Mouse (Mus musculus) liver, embryonic 12.5 days (tissue): Measurements from ENCODE around the gene Morn4. TPM values are rescaled to one million over a fixed set of nuclear protein-coding genes. Genes with fewer than 3 reads are reported as not detected.
"Not testable (repeated sequence)": the region's sequence is repeated elsewhere in the genome, so short reads cannot be mapped to it uniquely, and the experiment has no call there.

Experiments used
- ATAC-seq: fragments of 200-750 bp; cut with Nextera tagmentation; 2 replicates; pipeline ENCODE4 v1.8.0; 2017; ENCODE audit warnings: moderate number of reproducible peaks, mild to moderate bottlenecking, moderate library complexity
- H3K27ac ChIP-seq: fragments of 300-500 bp; sonication (generic); 2 replicates; pipeline ENCODE4 v1.5.1; 2016; ENCODE audit warnings: mild to moderate bottlenecking
- H3K27me3 ChIP-seq: fragments of 300-500 bp; sonication (generic); replicated peaks from 2 replicates; pipeline ENCODE4 v1.6.1; 2016; ENCODE audit warnings: mild to moderate bottlenecking, moderate library complexity
- H3K36me3 ChIP-seq: fragments of 300-500 bp; sonication (generic); 2 replicates; pipeline ENCODE4 v1.6.1; 2016; ENCODE audit warnings: mild to moderate bottlenecking, moderate library complexity
- H3K4me1 ChIP-seq: fragments of 300-500 bp; sonication (generic); 2 replicates; pipeline ENCODE4 v1.6.1; 2016
- H3K4me2 ChIP-seq: fragments of 300-500 bp; sonication (generic); 2 replicates; pipeline ENCODE4 v1.6.1; 2016; ENCODE audit warnings: mild to moderate bottlenecking, moderate library complexity
- H3K4me3 ChIP-seq: fragments of 300-500 bp; sonication (generic); 2 replicates; pipeline ENCODE4 v1.5.1; 2016; ENCODE audit warnings: mild to moderate bottlenecking, moderate library complexity
- H3K9ac ChIP-seq: fragments of 300-500 bp; sonication (generic); 2 replicates; pipeline ENCODE4 v1.6.1; 2016; ENCODE audit warnings: mild to moderate bottlenecking, moderate library complexity
- H3K9me3 ChIP-seq: fragments of 300-500 bp; sonication (generic); replicated peaks from 2 replicates; pipeline ENCODE4 v1.6.1; 2016; ENCODE audit warnings: mild to moderate bottlenecking, moderate library complexity
- WGBS: fragments of 180-500 bp; shearing (Covaris S2); methylation state at CpG from one replicate; pipeline ENCODE4 v1.1.7; 2016; ENCODE audit not compliant: insufficient replicate concordance; 5-methylcytosine and 5-hydroxymethylcytosine counted together
- polyA plus RNA-seq: library from polyadenylated mRNA; unstranded; fragments of >200 nt; fragmentation: Nextera tagmentation; extraction: Ambion mirVana; gene quantifications from 2 replicates; pipeline ENCODE4 v1.2.1, GENCODE M21; 2016

Morn4 gene
- polyA plus RNA-seq, 1 experiment from 2014 or later: 4.4 TPM

DNA sequence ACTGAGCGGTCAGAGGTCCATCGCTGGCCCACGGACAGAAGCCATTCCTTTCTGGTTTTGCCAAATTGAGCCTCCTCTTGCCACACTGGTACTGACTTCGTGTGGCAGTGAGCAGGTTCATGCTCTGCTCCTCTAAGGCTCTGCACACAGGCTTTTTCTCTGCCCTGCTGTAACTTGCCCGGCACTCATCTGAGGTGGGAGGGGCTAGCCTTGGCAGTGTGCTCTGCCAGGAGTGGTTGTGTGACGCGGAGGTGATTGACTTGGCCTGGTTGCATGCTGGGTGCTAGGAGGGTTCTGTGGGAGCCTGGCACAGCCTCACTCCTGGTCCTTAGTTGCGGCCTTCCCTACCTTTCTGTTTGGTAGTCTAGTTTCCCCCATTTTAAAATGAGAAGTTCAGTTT lies 34.3 kb upstream of the Morn4 start:
- no peak overlapping the region for H3K4me2 ChIP-seq
- H3K4me3 ChIP-seq: no peak overlapping the region

GRCm38 (mm10) chr19:42118596-42118995 lies 32.4 kb upstream of the Morn4 start:
- H3K4me1 ChIP-seq: peaks cover 7% of the 10 kb centered on the region; the same call in 1 of the 2 replicates
- H3K27ac ChIP-seq: no peak overlapping the region; the same call in 1 of the 2 replicates
- no peaks in the 10 kb centered on the region for H3K27me3 ChIP-seq
- no peak overlapping the region for H3K9ac ChIP-seq
- H3K4me3 ChIP-seq: no peak overlapping the region
- H3K4me2 ChIP-seq: no peak overlapping the region
- 60% methylated on average over 5 of the region's 5 CpGs for WGBS
- ATAC-seq: no peak; the same call in 1 of the 2 replicates
- peaks cover 74% of the 10 kb centered on the region for H3K36me3 ChIP-seq
- no peaks in the 10 kb centered on the region for H3K9me3 ChIP-seq

More for the DNA sequence above, 34.3 kb upstream of the Morn4 start:
- Histone ChIP-seq H3K36me3 (peaks cover 74% of the 10 kb centered on the region), H3K4me1 (peaks cover 18% of the 10 kb centered on the region), H3K9ac (no peak overlapping the region), H3K9me3 (no peaks in the 10 kb centered on the region), H3K27me3 (no peaks in the 10 kb centered on the region), H3K27ac (no peak overlapping the region)
- 84% methylated on average over 8 of the region's 8 CpGs for WGBS
- no peak for ATAC-seq

GRCm38 (mm10) chr19:42118142-42118541 lies 32.0 kb upstream of the Morn4 start:
- Histone ChIP-seq H3K9me3 (no peaks in the 10 kb centered on the region), H3K36me3 (peaks cover 74% of the 10 kb centered on the region), H3K4me2 (no peak overlapping the region), H3K27ac (no peak overlapping the region), H3K4me3 (no peak overlapping the region), H3K27me3 (no peaks in the 10 kb centered on the region), H3K9ac (no peak overlapping the region), H3K4me1 (peaks cover 7% of the 10 kb centered on the region; the same call in 1 of the 2 replicates)
- 87% methylated on average over 9 of the region's 9 CpGs for WGBS
- no peak for ATAC-seq

DNA sequence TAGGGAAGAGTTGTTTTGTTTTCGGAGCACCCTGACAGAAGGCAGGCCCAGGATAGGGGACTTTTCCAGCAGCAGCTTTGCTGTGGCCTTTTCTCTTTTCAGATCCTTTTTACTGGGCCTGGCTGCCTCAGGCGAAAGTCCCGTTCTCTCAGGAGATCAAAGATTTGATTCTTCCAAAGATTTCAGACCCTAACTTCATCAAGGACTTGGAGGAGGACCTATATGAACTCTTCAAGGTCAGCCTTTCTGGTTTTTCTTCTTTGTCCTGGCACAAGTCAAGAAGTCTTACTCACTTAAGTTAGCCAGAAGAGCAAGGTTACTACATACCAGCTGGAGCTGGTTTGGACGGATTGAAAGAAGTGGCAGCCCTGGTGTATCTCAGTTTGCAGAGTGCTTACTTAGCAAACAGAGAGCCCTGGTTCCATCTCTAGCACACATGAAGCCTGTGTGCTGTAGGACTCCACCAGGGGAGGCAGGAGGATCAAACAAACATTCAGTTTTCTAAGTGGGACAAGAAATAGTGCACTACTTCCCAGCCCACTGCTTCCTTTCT lies 29.7 kb upstream of the Morn4 start:
- H3K27me3 ChIP-seq: no peaks in the 10 kb centered on the region
- no peak overlapping the region for H3K27ac ChIP-seq
- H3K9me3 ChIP-seq: no peaks in the 10 kb centered on the region
- H3K4me1 ChIP-seq: peaks cover 7% of the 10 kb centered on the region; the same call in 1 of the 2 replicates
- H3K36me3 ChIP-seq: peaks cover 59% of the 10 kb centered on the region
- no peak overlapping the region for H3K4me2 ChIP-seq
- WGBS: 66% methylated on average over 4 of the region's 4 CpGs
- ATAC-seq: no peak
- H3K4me3 ChIP-seq: no peak overlapping the region
- H3K9ac ChIP-seq: no peak overlapping the region

DNA sequence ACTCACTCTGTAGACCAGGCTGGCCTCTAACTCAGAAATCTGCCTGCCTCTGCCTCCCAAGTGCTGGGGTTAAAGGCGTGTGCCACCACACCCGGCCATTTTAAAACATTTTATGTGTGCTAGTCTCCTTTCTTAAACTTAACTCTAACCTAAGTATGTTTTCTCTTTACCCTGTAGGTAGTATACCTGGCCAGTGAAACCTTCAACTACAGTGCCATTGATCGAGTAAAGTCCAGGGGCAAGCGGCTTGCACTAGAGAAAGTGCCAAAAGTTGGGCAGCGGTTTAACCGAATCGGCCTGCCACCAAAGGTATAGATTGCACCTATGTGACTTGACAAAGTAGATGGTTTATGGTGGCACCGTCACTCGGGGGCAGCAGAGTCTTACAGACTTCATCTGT lies 18.5 kb upstream of the Morn4 start:
- WGBS: 84% methylated on average over 9 of the region's 9 CpGs

DNA sequence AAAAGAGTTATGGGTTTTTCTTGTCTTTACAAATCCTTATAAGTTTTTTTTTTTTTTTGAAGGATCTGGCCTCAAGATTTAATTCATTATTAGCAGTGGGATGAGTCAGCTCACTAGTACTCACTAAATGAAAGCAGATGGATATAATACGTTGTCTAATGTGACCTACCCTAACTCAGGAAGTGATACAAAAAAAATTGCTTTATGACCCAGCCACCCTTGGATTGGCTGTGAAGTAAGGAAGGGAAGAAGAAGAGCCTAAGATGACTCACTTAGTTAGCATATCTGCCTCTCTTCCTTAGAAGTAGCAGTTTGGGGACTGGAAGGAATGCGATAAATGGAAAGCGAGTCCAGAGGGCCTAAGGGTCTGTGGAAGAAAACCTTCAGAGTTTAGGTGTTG lies 13.2 kb upstream of the Morn4 start:
- H3K4me1 ChIP-seq: no peaks in the 10 kb centered on the region
- H3K9ac ChIP-seq: no peak overlapping the region
- H3K4me3 ChIP-seq: no peak overlapping the region
- H3K9me3 ChIP-seq: no peaks in the 10 kb centered on the region
- peaks cover 40% of the 10 kb centered on the region for H3K36me3 ChIP-seq
- no peak overlapping the region for H3K4me2 ChIP-seq
- H3K27me3 ChIP-seq: no peaks in the 10 kb centered on the region
- ATAC-seq: no peak
- 87% methylated on average over 3 of the region's 3 CpGs for WGBS
- H3K27ac ChIP-seq: no peak overlapping the region

More for the DNA sequence above, 18.5 kb upstream of the Morn4 start:
- no peak overlapping the region for H3K4me3 ChIP-seq
- no peak overlapping the region for H3K4me2 ChIP-seq
- ATAC-seq: no peak
- no peak overlapping the region for H3K9ac ChIP-seq
- H3K27ac ChIP-seq: no peak overlapping the region
- H3K27me3 ChIP-seq: no peaks in the 10 kb centered on the region
- H3K36me3 ChIP-seq: peaks cover 52% of the 10 kb centered on the region
- H3K4me1 ChIP-seq: no peaks in the 10 kb centered on the region
- H3K9me3 ChIP-seq: no peaks in the 10 kb centered on the region

DNA sequence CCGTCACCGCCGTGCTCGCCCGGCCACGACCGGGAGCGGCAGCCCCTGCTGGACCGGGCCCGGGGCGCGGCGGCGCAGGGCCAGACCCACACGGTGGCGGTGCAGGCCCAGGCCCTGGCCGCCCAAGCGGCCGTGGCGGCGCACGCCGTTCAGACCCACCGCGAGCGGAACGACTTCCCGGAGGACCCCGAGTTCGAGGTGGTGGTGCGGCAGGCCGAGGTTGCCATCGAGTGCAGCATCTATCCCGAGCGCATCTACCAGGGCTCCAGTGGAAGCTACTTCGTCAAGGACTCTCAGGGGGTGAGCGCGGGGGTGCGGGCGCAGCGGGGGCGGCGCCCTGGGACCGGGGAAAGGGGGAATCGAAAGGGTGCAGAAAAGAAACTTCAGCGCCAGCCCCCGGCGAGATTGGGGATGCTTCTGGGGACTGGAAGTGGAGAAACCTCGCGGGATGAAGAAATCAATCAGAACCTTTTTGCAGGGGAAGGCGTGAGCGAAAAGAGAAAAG lies 4.5 kb upstream of the Morn4 start:
- ATAC-seq: peak; percentile 48
- peaks cover 44% of the 10 kb centered on the region for H3K4me1 ChIP-seq
- under 1% methylated on average over 52 of the region's 52 CpGs for WGBS

DNA sequence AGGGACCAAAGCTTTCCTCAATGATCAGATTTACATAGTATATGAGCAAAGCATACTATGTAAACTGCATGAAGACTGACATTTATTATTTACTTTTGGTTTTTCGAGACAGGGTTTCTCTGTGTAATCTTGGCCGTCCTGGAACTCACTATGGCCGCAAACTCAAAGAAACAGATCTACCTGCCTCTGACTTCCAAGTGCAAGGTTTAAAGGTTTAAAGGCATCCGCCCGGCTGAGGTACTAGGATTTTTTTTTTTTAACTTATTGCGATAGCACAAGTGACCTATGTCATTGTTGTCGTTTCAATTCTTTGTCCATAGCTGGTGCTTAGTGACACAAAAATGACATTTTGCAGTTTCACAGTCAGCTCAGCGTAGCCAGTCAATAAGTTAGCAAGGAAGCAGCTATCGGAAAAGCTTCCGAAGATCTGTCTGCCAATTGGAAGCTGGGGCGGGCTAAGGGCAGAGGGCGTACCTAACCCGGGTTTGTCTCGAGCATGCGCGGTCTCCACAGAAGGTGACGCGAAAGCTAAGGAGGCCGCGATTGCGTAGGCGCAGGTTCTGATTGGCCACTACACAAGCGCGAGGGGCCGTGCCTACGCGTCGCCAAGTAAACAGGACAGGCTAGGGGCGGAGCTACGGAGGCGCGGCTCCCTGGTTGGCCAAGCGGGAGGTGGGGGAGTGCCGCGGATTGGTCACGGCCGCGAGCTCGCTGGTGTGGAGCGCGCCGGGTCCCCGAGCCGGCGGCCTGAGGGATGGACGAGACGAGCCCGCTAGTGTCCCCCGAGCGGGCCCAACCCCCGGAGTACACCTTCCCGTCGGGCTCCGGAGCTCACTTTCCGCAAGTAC lies 3.8 kb upstream of the Morn4 start, which contains the start of gene Pi4k2a:
Gene Pi4k2a, plus strand, starts transcription at position 723 of the 848 bp plus-strand sequence.
- H3K4me3 ChIP-seq: peak within 1 kb of the TSS; percentile 99
- H3K36me3 ChIP-seq: peaks cover 13% of the 10 kb centered on the region; the same call in 1 of the 2 replicates
- peaks cover 47% of the 10 kb centered on the region for H3K4me1 ChIP-seq
- no peaks in the 10 kb centered on the region for H3K27me3 ChIP-seq
- no peaks in the 10 kb centered on the region for H3K9me3 ChIP-seq
- H3K27ac ChIP-seq: peak within 1 kb of the TSS; percentile 93
- H3K4me2 ChIP-seq: peak within 1 kb of the TSS; percentile 96
- WGBS: 1% methylated on average over 54 of the region's 55 CpGs
- H3K9ac ChIP-seq: peak within 1 kb of the TSS; percentile 90
- peak; percentile 98 for ATAC-seq

More for the DNA sequence above, 4.5 kb upstream of the Morn4 start:
- Histone ChIP-seq H3K4me2 (peak overlapping the region; percentile 96), H3K9ac (peak overlapping the region; percentile 90), H3K27ac (peak overlapping the region; percentile 93), H3K36me3 (peaks cover 15% of the 10 kb centered on the region; the same call in 1 of the 2 replicates), H3K9me3 (no peaks in the 10 kb centered on the region), H3K27me3 (no peaks in the 10 kb centered on the region), H3K4me3 (peak overlapping the region; percentile 99)

GRCm38 (mm10) chr19:42089103-42089747 lies 3.1 kb upstream of the Morn4 start:
- H3K9ac ChIP-seq: peak overlapping the region; percentile 57
- peaks cover 47% of the 10 kb centered on the region for H3K4me1 ChIP-seq
- 20% methylated on average over 14 of the region's 14 CpGs for WGBS
- no peaks in the 10 kb centered on the region for H3K9me3 ChIP-seq
- peak overlapping the region; percentile 91 for H3K27ac ChIP-seq
- H3K4me3 ChIP-seq: peak overlapping the region; percentile 99
- no peak for ATAC-seq
- peak overlapping the region; percentile 96 for H3K4me2 ChIP-seq
- H3K27me3 ChIP-seq: no peaks in the 10 kb centered on the region
- H3K36me3 ChIP-seq: peaks cover 6% of the 10 kb centered on the region; the same call in 1 of the 2 replicates

DNA sequence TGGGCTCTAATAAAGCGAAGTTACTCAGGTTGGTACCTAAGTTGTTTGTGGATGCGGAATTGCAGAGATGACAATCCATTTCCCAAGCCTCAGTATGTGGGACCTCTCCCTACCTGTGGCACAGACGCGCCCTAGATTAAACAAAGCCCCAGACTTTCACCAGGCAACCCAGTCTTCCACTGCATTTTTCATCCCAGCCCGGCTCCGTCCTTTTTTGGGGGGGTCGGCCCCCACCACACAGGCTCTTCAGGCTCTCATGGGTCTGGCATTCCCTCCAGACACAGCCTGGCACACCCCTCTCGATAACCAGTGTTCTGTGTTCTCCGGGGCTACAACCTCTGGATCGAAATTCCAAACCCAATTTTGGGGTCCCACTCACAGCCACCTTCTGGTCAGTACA lies 467 bp downstream of the Morn4 start:
- ATAC-seq: no peak
- Histone ChIP-seq H3K27me3 (no peaks in the 10 kb centered on the region), H3K4me3 (peak overlapping the region; percentile 70), H3K9me3 (no peaks in the 10 kb centered on the region), H3K27ac (no peak overlapping the region), H3K4me2 (peak overlapping the region; percentile 91), H3K4me1 (peaks cover 32% of the 10 kb centered on the region), H3K9ac (peak overlapping the region; percentile 66), H3K36me3 (no peaks in the 10 kb centered on the region)
- WGBS: 16% methylated on average over 10 of the region's 10 CpGs

GRCm38 (mm10) chr19:42081613-42082012 lies 4.5 kb downstream of the Morn4 start:
- not testable (repeated sequence) for H3K4me2 ChIP-seq, H3K27ac ChIP-seq, H3K27me3 ChIP-seq, ATAC-seq, H3K9ac ChIP-seq, H3K4me3 ChIP-seq, H3K36me3 ChIP-seq, H3K9me3 ChIP-seq
- H3K4me1 ChIP-seq: peaks cover 39% of the 10 kb centered on the region
- WGBS: 72% methylated on average over 5 of the region's 5 CpGs
